Mouse (Mus musculus): Measurements from ENCODE around the gene Rab17.

Rab17 gene

DNA sequence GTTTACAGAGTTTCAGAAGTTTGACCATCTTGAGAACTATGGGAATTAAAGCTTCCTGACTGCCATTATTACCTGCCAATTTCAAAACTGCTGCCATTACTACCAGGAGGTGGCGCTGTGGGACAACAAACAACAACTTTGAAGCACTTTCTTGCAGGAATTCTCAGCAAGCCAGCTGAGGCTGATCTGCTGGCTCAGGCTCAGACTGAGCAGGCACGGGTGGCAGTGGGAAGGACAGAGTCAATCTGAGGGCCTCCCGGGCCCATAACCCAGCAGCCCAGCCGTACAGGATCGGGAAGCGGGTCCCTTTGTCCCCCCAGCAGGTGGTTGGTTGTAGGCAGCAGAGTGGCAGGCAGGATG lies 40.9 kb downstream of the Rab17 start:
- peak; percentile 63 for DNase-seq (ENCODE audit: low spot score)

DNA sequence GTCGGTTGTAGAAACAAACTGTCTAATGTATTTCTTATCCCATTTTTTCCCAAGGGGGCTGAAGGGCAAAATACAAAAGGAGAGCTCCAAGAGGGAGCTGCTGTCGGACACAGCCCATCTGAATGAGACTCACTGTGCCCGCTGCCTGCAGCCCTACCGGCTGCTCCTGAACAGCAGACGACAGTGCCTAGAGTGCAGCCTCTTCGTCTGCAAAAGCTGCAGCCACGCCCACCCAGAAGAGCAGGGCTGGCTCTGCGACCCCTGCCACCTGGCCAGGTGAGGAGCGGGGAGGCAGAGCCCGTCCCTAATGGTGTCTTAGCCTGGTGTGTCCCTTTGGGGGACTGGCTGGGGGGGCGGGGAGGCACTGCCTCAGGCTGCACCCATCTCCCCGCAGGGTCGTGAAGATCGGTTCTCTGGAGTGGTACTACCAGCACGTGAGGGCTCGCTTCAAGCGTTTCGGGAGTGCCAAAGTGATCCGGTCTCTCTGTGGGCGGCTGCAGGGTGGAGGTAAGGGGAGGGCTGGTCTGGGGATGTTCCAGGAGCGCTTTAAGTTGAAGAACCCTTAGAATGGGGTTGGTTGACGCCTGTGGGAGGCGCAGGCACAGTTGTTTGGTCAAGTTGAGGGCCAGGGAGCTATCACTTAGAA lies 41.4 kb downstream of the Rab17 start:
- DNase-seq (ENCODE audit: low spot score), result no peak

DNA sequence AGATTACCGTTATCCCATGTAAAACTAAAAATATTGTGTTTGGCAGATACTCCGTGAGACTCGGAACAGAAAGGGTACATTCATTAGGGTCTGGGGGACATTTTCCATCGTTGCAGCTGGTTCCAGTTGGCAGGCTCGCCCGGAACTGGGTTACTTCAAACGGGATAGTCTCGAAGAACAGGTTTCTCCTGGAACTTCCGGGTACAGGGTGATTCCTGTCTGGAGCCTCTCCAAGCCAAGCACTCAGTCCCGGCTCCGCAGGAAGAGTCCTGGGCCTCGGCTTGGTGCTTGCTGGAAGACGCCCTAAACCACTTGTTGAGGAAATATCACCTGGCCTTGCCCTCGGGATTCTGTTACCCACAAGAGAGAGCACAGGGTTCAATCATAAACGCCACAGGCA lies 42.2 kb downstream of the Rab17 start:
- DNase-seq (ENCODE audit: low spot score), result peak; percentile 15

DNA sequence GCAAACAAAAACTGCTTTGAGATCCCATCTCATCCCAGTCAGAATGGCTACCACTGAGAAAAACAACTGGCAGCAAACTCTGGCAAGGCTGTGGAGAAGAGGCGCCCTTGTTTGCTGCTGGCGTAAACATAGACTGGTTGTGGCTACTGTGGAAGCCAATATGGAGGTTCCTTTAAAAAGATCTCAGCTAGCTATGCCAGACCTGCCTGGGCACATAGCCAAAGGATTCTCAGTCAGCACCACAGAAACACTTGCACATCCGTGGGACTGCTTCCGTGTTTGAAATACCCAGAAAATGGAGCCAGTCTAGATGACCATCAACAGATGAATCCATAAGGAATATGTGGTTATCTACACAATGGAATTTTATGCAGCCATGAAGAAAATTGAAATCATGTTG lies 43.4 kb downstream of the Rab17 start:
- no peak for DNase-seq (ENCODE audit: low spot score)

DNA sequence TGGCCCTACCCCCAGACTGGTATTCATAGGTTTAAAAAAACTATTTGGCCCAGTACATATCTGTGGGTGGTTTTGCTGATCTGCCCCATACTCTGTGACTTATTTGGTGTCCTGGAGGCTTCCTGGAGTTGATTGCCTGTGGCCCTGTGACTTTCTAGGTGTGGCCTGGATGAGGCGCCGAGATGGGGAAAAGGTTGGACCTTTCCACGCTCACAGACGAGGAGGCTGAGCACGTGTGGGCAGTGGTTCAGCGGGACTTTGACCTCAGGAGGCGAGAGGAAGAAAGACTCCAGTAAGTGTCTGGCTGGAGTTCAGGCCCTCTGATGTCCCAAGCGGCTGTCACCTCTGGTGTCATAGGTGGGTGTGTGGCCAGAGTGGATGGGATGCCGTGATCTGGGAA lies 47.8 kb downstream of the Rab17 start:
- no peak for DNase-seq (ENCODE audit: low spot score)

DNA sequence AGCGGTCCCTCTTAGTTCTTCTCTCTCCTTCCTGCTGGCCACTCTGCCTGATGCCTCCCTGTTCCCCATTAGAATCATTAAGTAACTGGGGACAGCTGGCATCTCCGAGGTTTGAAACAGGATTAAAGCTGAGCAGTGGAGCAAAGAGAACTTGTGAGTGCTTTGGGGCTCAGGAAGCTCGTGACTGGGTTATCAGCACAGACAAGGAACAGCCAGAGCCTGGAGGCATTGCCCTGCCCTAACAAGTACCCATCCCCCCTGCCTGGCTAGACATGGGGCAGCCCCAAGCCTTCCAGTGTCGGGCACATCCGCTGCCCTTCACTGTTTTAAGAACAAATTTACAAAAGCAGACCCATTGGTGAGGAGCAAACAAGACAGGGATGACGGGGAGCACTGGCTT lies 52.0 kb downstream of the Rab17 start:
- no peak for DNase-seq (ENCODE audit: low spot score)

DNA sequence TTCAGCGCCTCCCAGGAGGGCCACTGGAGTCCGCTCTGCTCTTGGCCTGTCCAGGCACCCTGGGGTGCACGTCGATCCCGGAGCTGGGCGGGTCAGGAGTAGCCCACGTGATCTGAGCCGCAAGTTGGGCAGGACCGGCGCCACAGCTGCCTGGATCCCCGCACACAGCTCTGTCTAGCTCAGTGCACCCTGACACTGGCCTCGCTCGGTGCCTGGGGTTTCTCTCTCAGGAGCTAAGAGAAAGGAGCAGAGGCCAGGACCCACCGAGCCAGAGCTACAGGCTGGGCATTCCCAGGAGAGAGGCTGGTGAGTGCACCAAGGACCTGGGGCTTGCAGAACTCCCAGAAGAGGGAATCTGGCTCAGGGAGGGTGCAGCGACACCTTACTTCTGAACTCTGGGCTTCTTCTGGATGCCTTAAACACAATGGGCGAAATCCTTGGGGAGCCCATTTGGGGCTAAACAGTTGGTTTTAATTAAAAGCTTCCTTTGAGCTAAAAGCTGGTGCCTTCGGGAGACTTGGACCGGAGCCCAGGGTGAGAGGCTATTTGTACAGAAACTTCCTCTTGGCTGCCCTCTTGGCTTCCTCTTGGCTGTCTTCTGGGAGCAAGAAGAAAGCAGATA lies 54.4 kb downstream of the Rab17 start, which contains the start of gene Mlph:
TSS of gene Mlph (plus strand) at position 138 of the 622 bp plus-strand sequence.
- DNase-seq (ENCODE audit: low spot score), result peak; percentile 19

DNA sequence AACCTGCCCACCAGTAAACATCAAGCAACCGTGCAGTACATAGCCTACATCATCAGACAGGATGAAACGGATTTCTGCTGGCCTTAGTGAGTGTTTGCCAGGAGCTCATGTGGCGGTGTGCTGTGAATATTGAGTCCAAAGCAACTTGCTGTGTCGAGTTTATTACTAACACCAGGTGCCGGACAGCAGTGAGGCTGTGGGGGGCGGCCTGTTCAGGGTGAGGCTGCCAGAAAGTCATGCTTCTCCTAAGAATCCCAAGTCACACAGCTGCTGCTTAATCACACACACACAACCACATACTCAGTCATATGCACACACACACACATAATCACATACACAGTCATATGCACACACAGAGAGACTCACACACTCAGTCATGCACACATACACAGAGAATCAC lies 56.2 kb downstream of the Rab17 start:
- DNase-seq (ENCODE audit: low spot score), result no peak

DNA sequence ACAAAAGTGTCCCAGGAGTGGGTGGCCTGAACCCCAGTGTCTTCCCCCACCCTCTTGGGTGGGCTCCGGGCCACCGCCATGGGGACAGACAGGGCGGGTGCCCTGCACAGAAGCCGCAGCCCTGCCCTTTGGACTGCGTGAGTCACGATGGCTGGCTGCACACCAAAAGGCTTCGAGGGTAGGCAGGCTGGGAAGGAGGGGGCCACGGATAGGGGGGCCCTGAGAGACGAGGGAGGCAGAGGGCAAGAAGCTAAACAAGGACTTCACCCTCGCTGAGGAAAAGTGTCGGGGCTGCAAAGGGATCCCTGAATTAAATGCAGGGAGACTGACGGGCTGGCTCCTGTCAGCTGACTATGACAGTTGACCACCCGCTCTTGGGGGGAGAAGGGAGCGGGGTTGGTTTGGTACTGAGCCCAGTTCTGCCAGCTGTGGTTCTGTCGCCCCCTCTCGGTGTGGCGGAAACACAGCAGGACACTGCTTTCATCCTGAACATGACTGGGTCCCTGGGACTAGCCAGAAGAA lies 59.8 kb downstream of the Rab17 start:
- DNase-seq (ENCODE audit: low spot score), result peak; percentile 44

DNA sequence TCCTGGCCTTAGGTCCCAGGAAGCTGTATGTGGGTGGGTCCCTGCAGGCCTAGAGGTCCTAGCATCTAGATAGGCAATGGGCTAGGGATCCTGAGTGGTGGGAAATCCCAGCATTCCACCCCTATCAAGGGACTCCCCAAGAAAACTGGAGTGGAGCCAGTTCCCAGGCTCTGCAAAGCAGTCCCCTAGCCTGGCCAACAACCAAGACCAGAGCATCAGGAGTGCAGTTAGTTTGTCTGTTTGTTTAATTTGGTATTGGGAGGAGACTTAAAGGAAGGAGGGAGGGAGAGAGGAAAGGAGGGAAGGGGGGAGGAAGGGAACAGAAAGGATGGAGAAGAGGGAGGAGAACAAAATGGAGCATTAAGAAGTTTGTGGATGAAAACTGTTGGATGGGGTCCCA lies 60.3 kb downstream of the Rab17 start:
- DNase-seq (ENCODE audit: low spot score), result peak; percentile 30

Measured in ovary, adult 18-20 months (tissue).